Mouse (Mus musculus): ENCODE results near the gene Inha. TPM values are rescaled to one million over a fixed set of nuclear protein-coding genes. Genes with fewer than 3 reads are reported as not detected.

Inha gene
- total RNA-seq, 2 experiments from 2014 or later: 6.0 to 7.8 TPM

GRCm38 (mm10) chr1:75512550-75512949 lies 5.7 kb downstream of the Inha start:
- intact Hi-C loops (cut with DNase I): no loop called here

GRCm38 (mm10) chr1:75516703-75517380 lies 10.0 kb downstream of the Inha start:
- no peak for DNase-seq
- intact Hi-C loops (cut with DNase I): no loop called here

More at GRCm38 (mm10) chr1:75512550-75512949, 5.7 kb downstream of the Inha start:
- no peak for DNase-seq

GRCm38 (mm10) chr1:75517984-75518383 lies 11.1 kb downstream of the Inha start:
- no peak for DNase-seq
- intact Hi-C loops (cut with DNase I): no loop called here

- DNase-seq: no peak
- intact Hi-C loops (cut with DNase I): no loop called here
Observed at GRCm38 (mm10) chr1:75518427-75518826, 11.6 kb downstream of the Inha start.

- intact Hi-C loops (cut with DNase I): no loop called here
Observed at GRCm38 (mm10) chr1:75519576-75519975, 12.7 kb downstream of the Inha start.

GRCm38 (mm10) chr1:75521321-75522031 lies 14.6 kb downstream of the Inha start, which contains the start of gene Stk11ip:
Gene Stk11ip (plus strand): TSS chr1:75521529.
- intact Hi-C loops (cut with DNase I): loop anchor here (2.0 kb wide), 1 partner anchor 15 kb away; the partner anchor contains the start of genes Inha and Obsl1
- DNase-seq: peak; percentile 90 to 95

More at GRCm38 (mm10) chr1:75519576-75519975, 12.7 kb downstream of the Inha start:
- DNase-seq: no peak

GRCm38 (mm10) chr1:75524679-75525078 lies 17.8 kb downstream of the Inha start:
- intact Hi-C loops (cut with DNase I): no loop called here
- DNase-seq: no peak

GRCm38 (mm10) chr1:75530546-75530945 lies 23.7 kb downstream of the Inha start:
- intact Hi-C loops (cut with DNase I): no loop called here
- DNase-seq: no peak

- no peak for DNase-seq
- intact Hi-C loops (cut with DNase I): no loop called here
Observed at GRCm38 (mm10) chr1:75532280-75533172, 25.6 kb downstream of the Inha start.

- intact Hi-C loops (cut with DNase I): no loop called here
- no peak for DNase-seq
Observed at GRCm38 (mm10) chr1:75533325-75534252, 26.7 kb downstream of the Inha start.

- DNase-seq: no peak
- intact Hi-C loops (cut with DNase I): no loop called here
Observed at GRCm38 (mm10) chr1:75537587-75537986, 30.7 kb downstream of the Inha start.

GRCm38 (mm10) chr1:75538597-75539190 lies 31.8 kb downstream of the Inha start:
- intact Hi-C loops (cut with DNase I): no loop called here
- DNase-seq: no peak

- DNase-seq: no peak
- intact Hi-C loops (cut with DNase I): no loop called here
Observed at GRCm38 (mm10) chr1:75541496-75541895, 34.6 kb downstream of the Inha start.

GRCm38 (mm10) chr1:75544351-75544750 lies 37.5 kb downstream of the Inha start:
- no peak for DNase-seq
- intact Hi-C loops (cut with DNase I): no loop called here

- intact Hi-C loops (cut with DNase I): no loop called here
Observed at GRCm38 (mm10) chr1:75545965-75546956, 39.4 kb downstream of the Inha start, which contains the start of gene Slc4a3. Gene Slc4a3 (plus strand): TSS chr1:75546266.

GRCm38 (mm10) chr1:75547351-75547750 lies 40.5 kb downstream of the Inha start:
- intact Hi-C loops (cut with DNase I): no loop called here
- no peak for DNase-seq

More at GRCm38 (mm10) chr1:75545965-75546956, 39.4 kb downstream of the Inha start, which contains the start of gene Slc4a3:
- DNase-seq: peak; percentile 77

- DNase-seq: no peak
- intact Hi-C loops (cut with DNase I): no loop called here
Observed at GRCm38 (mm10) chr1:75548083-75548482, 41.2 kb downstream of the Inha start.

GRCm38 (mm10) chr1:75548871-75549270 lies 42.0 kb downstream of the Inha start:
- DNase-seq: no peak
- intact Hi-C loops (cut with DNase I): no loop called here
